Mouse (Mus musculus) forebrain, embryonic 11.5 days (tissue): ENCODE measurements around the gene Agrn. TPM values are rescaled to one million over a fixed set of nuclear protein-coding genes. Genes with fewer than 3 reads are reported as not detected.

Source experiments
- ATAC-seq: fragments of 200-750 bp; cut with Nextera tagmentation; replicated peaks from 2 replicates; pipeline ENCODE4 v1.8.0; 2017; ENCODE audit warnings: moderate TSS enrichment; ENCODE audit not compliant: low FRiP score
- DNase-seq: peaks from one replicate; pipeline ENCODE4 v3.0.0-alpha.2; 2017; ENCODE audit warnings: low spot score
- H3K27ac ChIP-seq: fragments of 300-500 bp; sonication (generic); 2 replicates; pipeline ENCODE4 v1.5.1; 2014; ENCODE audit warnings: low read depth, low read length
- H3K27me3 ChIP-seq: fragments of 300-500 bp; sonication (generic); 2 replicates; pipeline ENCODE4 v1.6.1; 2014; ENCODE audit warnings: mild to moderate bottlenecking, low read length, mixed read lengths; ENCODE audit not compliant: control insufficient read depth, insufficient read depth
- H3K36me3 ChIP-seq: fragments of 300-500 bp; sonication (generic); 2 replicates; pipeline ENCODE4 v1.6.1; 2014; ENCODE audit warnings: mild to moderate bottlenecking, low read length, moderate library complexity, mixed read lengths; ENCODE audit not compliant: control insufficient read depth, insufficient read depth
- H3K4me1 ChIP-seq: fragments of 300-500 bp; sonication (generic); replicated peaks from 2 replicates; pipeline ENCODE4 v1.6.1; 2014; ENCODE audit warnings: low read length, mixed read lengths; ENCODE audit not compliant: control insufficient read depth, insufficient read depth
- H3K4me2 ChIP-seq: fragments of 300-500 bp; sonication (generic); 2 replicates; pipeline ENCODE4 v1.6.1; 2014; ENCODE audit warnings: low read depth, mild to moderate bottlenecking, low read length, moderate library complexity, mixed read lengths; ENCODE audit not compliant: severe bottlenecking
- H3K4me3 ChIP-seq: fragments of 300-500 bp; sonication (generic); 2 replicates; pipeline ENCODE4 v1.5.1; 2014; ENCODE audit warnings: low read depth, low read length
- H3K9ac ChIP-seq: fragments of 300-500 bp; sonication (generic); 2 replicates; pipeline ENCODE4 v1.6.1; 2014; ENCODE audit warnings: low read length
- H3K9me3 ChIP-seq: fragments of 300-500 bp; sonication (generic); 2 replicates; pipeline ENCODE4 v1.6.1; 2016; ENCODE audit warnings: low read length, mixed read lengths; ENCODE audit not compliant: control insufficient read depth
- WGBS: fragments of 180-500 bp; shearing (Covaris S2); extraction: QIAGEN DNeasy Blood & Tissue Kit; methylation state at CpG from one replicate; pipeline ENCODE4 v1.1.7; 2014; 5-methylcytosine and 5-hydroxymethylcytosine counted together
- polyA plus RNA-seq: library from polyadenylated mRNA; unstranded; fragments of >200 nt; fragmentation: Nextera tagmentation; extraction: Ambion mirVana; gene quantifications from 2 replicates; pipeline ENCODE4 v1.2.1, GENCODE M21; 2014

The Agrn gene
- 97.0 and 108 TPM in 2 replicates for polyA plus RNA-seq

DNA sequence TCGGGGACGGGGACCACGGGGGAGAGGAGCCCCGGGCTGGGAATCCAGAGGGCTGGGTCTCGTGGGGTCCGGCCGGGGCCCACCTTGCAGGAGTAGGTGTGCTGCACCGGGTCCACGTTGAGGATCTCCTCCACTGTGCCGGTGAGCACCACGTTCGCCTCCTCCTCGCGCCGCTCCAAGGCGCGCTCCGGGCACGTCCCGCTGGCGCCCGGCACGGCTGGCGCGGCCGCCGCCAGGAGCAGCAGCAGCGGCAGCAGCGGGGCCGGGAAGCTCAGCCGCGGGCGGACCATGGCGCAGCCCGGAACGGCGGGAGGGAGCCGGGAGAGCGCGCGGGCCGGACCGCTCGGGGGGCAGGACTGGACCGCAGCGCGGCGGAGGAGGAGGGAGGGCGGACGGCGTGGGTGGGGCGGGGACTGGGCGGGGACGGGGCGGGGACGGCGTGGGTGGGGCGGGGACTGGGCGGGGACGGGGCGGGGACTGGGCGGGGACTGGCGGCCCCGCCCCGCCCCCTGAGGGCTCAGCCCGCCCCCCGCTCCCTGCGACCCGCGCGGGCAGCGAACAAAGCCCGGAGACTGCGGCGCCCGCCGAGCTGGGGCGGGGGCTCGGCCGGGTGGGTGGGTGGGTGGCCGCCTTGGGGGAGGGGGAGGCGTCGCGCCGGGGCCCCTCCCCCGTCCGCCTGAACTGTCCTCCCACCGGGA is at the start of gene Agrn:
Gene Agrn, minus strand, starts transcription at position 358 of the 698 bp plus-strand sequence.
- ATAC-seq (peak; percentile 83), DNase-seq (no peak)
- Histone ChIP-seq H3K9me3 (no peaks in the 10 kb centered on the region), H3K4me3 (peak within 1 kb of the TSS; percentile 89), H3K36me3 (no peaks in the 10 kb centered on the region; the same call in 1 of the 2 replicates), H3K4me2 (peak within 1 kb of the TSS; percentile 70), H3K27me3 (no peaks in the 10 kb centered on the region), H3K9ac (peak within 1 kb of the TSS; percentile 90), H3K27ac (peak within 1 kb of the TSS; percentile 87), H3K4me1 (peaks cover 32% of the 10 kb centered on the region)
- WGBS, result under 1% methylated on average over 47 of the region's 88 CpGs

GRCm38 (mm10) chr4:156236651-156237447 is 39.6 kb upstream of the Agrn start:
- DNase-seq (no peak), ATAC-seq (no peak)
- Histone ChIP-seq H3K27me3 (no peaks in the 10 kb centered on the region), H3K9ac (peak overlapping the region; percentile 80), H3K27ac (peak overlapping the region; percentile 85; the same call in 1 of the 2 replicates), H3K4me2 (peak overlapping the region; percentile 63), H3K4me1 (peaks cover 4% of the 10 kb centered on the region), H3K36me3 (peaks cover 23% of the 10 kb centered on the region; the same call in 1 of the 2 replicates), H3K9me3 (no peaks in the 10 kb centered on the region), H3K4me3 (peak overlapping the region; percentile 93)
- WGBS, result 25% methylated on average over 55 of the region's 60 CpGs

DNA sequence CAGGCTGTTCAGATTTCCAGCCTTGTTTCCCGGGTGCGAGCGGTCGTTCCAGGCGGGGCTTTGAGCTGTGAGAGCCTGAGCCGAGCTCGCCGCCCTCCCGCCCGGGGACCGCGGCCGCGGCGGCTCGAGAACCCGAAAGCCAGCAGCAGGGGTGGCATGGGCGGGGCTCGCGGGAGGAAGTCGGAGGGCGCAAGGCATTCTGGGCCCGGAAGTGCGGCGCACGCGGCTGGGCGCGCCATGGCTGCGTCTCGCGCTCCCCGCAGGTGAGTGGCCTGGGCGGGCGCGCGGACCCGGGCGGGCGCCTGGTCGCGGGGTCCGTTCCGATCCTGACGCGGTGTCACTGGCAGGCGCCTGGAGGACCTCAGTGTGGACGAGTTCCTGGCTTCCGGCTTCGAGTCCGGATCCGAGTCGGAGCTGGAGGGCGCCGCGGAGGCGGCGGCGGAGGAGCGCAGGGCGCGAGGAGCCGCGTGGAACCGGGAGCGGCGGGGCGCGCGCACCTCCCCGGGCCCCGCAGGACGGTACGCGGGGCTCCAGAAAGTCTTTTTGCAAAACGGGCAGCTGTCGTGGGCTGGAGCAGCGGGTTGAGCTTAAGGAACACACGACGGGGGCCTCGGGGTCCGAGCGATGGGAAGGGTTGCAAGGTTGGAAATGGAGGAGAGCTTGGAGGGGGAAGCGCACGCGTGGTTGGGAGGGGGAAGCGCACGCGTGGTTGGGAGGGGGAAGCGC is 38.7 kb upstream of the Agrn start, which contains the start of gene Noc2l:
Gene Noc2l, plus strand, starts transcription at position 203 of the 726 bp plus-strand sequence.
- Histone ChIP-seq H3K4me3 (peak within 1 kb of the TSS; percentile 93), H3K36me3 (peaks cover 16% of the 10 kb centered on the region; the same call in 1 of the 2 replicates), H3K27me3 (no peaks in the 10 kb centered on the region), H3K9ac (peak within 1 kb of the TSS; percentile 80), H3K9me3 (no peaks in the 10 kb centered on the region), H3K4me2 (peak within 1 kb of the TSS; percentile 82), H3K4me1 (peaks cover 4% of the 10 kb centered on the region), H3K27ac (peak within 1 kb of the TSS; percentile 85)
- under 1% methylated on average over 84 of the region's 90 CpGs for WGBS
- DNase-seq, result peak; percentile 97
- peak; percentile 87 for ATAC-seq

- Histone ChIP-seq H3K4me2 (peak overlapping the region; percentile 63), H3K4me3 (peak overlapping the region; percentile 93), H3K36me3 (peaks cover 19% of the 10 kb centered on the region; the same call in 1 of the 2 replicates), H3K27ac (peak overlapping the region; percentile 50; the same call in 1 of the 2 replicates), H3K4me1 (peaks cover 4% of the 10 kb centered on the region), H3K27me3 (no peaks in the 10 kb centered on the region), H3K9me3 (no peaks in the 10 kb centered on the region), H3K9ac (peak overlapping the region; percentile 80)
- DNase-seq (no peak), ATAC-seq (peak; percentile 37)
- 2% methylated on average over 15 of the region's 15 CpGs for WGBS
Measured at GRCm38 (mm10) chr4:156235360-156235770, 38.1 kb upstream of the Agrn start.

DNA sequence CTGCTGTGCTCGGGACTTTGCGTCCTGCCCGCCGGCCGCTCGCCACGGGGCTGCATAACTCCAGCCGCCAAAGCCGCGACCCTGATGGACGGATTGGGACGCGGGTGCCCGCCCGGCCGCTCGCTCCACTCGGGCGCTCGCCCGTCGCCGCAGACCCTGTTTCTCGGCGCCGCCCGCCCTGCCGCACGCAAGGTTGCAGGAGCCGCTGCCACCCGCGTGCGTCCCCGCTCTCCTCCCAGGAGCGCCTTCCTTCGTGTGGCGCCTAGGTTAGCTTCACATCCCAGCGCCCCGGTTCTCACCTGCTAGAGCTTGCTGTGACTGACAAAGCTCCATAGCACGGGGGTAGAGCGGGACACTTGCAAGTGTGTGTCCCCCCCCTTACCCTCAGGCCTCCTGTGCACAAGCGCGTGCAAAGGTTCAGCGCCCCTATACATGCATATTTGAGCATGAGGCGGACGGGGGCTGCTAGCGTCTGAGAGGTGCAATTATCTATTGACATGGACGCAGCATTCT is 37.5 kb upstream of the Agrn start, which contains the start of gene Plekhn1:
Gene Plekhn1, minus strand, starts transcription at position 157 of the 513 bp plus-strand sequence.
- peak within 1 kb of the TSS; percentile 82 for H3K4me2 ChIP-seq
- peak within 1 kb of the TSS; percentile 80 for H3K9ac ChIP-seq
- ATAC-seq (peak; percentile 56), DNase-seq (peak; percentile 90)
- no peaks in the 10 kb centered on the region for H3K27me3 ChIP-seq
- peak within 1 kb of the TSS; percentile 93 for H3K4me3 ChIP-seq
- peaks cover 18% of the 10 kb centered on the region; the same call in 1 of the 2 replicates for H3K36me3 ChIP-seq
- H3K27ac ChIP-seq, result peak within 1 kb of the TSS; percentile 57
- H3K9me3 ChIP-seq, result no peaks in the 10 kb centered on the region
- WGBS, result under 1% methylated on average over 40 of the region's 48 CpGs
- peaks cover 4% of the 10 kb centered on the region for H3K4me1 ChIP-seq

DNA sequence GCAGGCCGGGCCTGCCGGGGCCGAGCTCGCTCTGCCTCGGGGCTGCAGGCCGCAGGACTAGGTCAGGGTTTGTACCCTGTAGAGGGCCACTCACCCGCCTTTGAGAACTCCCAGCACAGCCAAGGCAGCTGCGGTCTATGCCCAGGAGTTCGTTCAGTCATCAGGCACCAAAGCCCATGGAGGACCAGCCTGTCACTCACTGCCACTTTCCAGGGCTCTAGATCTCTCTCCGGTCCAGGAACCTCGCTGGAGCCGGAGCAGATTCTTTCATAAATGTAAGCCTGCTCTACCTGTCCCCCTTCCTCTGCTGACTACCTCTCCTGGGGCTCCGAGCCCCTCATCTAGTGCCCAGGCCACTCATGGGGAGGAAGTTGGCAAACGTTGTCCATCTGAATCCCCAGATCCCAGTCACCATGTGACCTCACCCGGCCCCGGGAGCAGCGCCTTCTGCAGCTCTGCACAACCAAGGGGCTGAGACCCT is 36.8 kb upstream of the Agrn start:
- H3K9ac ChIP-seq, result peak overlapping the region; percentile 78
- no peak for ATAC-seq
- 2% methylated on average over 17 of the region's 17 CpGs for whole genome bisulfite sequencing

DNA sequence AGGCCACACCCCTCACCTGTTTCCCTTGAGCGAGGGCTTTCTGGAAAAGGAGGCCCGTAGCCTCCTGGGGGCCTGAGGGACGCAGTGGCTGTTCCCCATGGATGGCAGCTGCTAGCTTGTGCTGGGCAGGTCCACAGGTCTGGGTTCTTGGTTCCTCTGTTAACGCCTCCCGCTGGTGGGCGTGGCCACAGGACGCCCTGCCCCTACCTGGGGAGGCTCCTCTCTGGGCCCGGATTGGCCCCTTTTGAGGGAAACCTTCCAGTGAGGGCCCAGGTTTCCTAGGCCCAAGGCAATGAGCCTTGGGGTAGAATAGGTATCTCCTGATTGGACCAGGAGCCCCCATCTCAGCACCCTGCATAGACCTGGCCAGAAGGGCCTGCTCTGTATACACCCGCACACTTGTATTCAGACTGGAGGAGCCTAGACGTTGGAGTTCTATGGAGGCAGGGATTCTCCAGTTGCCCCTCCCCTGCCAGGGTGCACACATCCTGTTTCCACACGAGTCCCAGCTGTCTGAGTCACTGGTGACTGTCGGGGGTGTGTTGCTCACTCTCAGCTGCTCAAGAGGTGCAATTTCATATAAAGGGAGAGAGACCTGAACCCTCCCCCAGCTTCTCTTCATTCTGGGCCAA is 31.2 kb upstream of the Agrn start:
- no peak overlapping the region for H3K27ac ChIP-seq
- no peak overlapping the region for H3K4me2 ChIP-seq
- WGBS, result 24% methylated on average over 12 of the region's 12 CpGs
- peaks cover 3% of the 10 kb centered on the region; the same call in 1 of the 2 replicates for H3K4me1 ChIP-seq
- DNase-seq (no peak), ATAC-seq (peak; percentile 36)
- no peak overlapping the region for H3K4me3 ChIP-seq
- no peak overlapping the region for H3K9ac ChIP-seq
- peaks cover 12% of the 10 kb centered on the region; the same call in 1 of the 2 replicates for H3K36me3 ChIP-seq
- H3K27me3 ChIP-seq, result no peaks in the 10 kb centered on the region
- H3K9me3 ChIP-seq, result no peaks in the 10 kb centered on the region

More for the DNA sequence above, 36.8 kb upstream of the Agrn start:
- H3K27me3 ChIP-seq, result no peaks in the 10 kb centered on the region
- H3K4me1 ChIP-seq, result peaks cover 4% of the 10 kb centered on the region
- H3K4me3 ChIP-seq, result peak overlapping the region; percentile 93
- H3K36me3 ChIP-seq, result peaks cover 16% of the 10 kb centered on the region; the same call in 1 of the 2 replicates
- H3K4me2 ChIP-seq, result peak overlapping the region; percentile 82
- peak overlapping the region; percentile 57; the same call in 1 of the 2 replicates for H3K27ac ChIP-seq
- H3K9me3 ChIP-seq, result no peaks in the 10 kb centered on the region
- peak; percentile 73 for DNase-seq
